Mouse (Mus musculus): ENCODE measurements around the gene Gdi2.

DNA sequence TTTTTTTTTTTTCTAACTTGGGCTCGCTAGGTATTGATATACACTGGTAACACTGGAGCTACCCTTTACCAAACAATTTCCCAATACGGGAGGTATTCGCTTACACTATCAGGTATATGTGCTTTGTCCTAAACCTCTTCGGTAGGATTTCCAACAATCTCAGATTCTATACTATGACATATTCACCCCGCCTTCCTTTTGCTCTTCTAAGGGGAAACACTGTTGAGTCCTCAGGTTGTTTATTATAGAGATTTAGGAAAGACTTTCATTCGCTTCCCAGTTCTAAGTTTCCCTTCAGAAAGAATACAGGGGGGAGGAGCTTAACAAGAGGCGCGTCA is 71.9 kb downstream of the Gdi2 start:
- no peak for TF ChIP-seq CTCF (IDR thresholded peaks at IDR 0.05)
- no peak for TF ChIP-seq EP300 (IDR thresholded peaks at IDR 0.05)

Data from lung, postnatal 0 days (tissue).